Mouse (Mus musculus): ENCODE measurements around the gene Gpr45. TPM values are rescaled to one million over a fixed set of nuclear protein-coding genes. Genes with fewer than 3 reads are reported as not detected.

Gene Gpr45
- polyA plus RNA-seq, 1 experiment from 2014 or later = 27.9 TPM

- Histone ChIP-seq H3K27me3 (replicated peaks; ENCODE audit: control insufficient read depth, insufficient read depth, low read length) (no peaks in the 10 kb centered on the region), H3K9me3 (replicated peaks; ENCODE audit: control insufficient read depth, low read length) (no peaks in the 10 kb centered on the region), H3K4me2 (ENCODE audit: low read length) (no peak overlapping the region), H3K9ac (ENCODE audit: low read length) (no peak overlapping the region), H3K4me1 (ENCODE audit: control insufficient read depth, insufficient read depth, low read length) (no peaks in the 10 kb centered on the region; the same call in 1 of the 2 replicates), H3K27ac (ENCODE audit: low read depth, low read length) (no peak overlapping the region), H3K36me3 (ENCODE audit: control insufficient read depth, insufficient read depth, low read length) (no peaks in the 10 kb centered on the region), H3K4me3 (ENCODE audit: low read depth, low read length) (no peak overlapping the region)
- ATAC-seq = no peak
- WGBS = 85% methylated on average over 4 of the region's 4 CpGs
- no peak for DNase-seq (ENCODE audit: low spot score)
Measured at GRCm38 (mm10) chr1:42948486-42948885, 4.2 kb upstream of the Gpr45 start.

GRCm38 (mm10) chr1:42953482-42953822, 780 bp downstream of the Gpr45 start:
- H3K4me3 ChIP-seq (ENCODE audit: low read depth, low read length) = peak overlapping the region; percentile 82
- H3K27me3 ChIP-seq (replicated peaks; ENCODE audit: control insufficient read depth, insufficient read depth, low read length) = no peaks in the 10 kb centered on the region
- peak overlapping the region; percentile 71 for H3K4me2 ChIP-seq (ENCODE audit: low read length)
- peak overlapping the region; percentile 93 for H3K27ac ChIP-seq (ENCODE audit: low read depth, low read length)
- H3K4me1 ChIP-seq (ENCODE audit: control insufficient read depth, insufficient read depth, low read length) = peaks cover 5% of the 10 kb centered on the region
- ATAC-seq (peak; percentile 71), DNase-seq (ENCODE audit: low spot score) (peak; percentile 56)
- peak overlapping the region; percentile 98 for H3K9ac ChIP-seq (ENCODE audit: low read length)
- H3K36me3 ChIP-seq (ENCODE audit: control insufficient read depth, insufficient read depth, low read length) = no peaks in the 10 kb centered on the region
- H3K9me3 ChIP-seq (replicated peaks; ENCODE audit: control insufficient read depth, low read length) = no peaks in the 10 kb centered on the region
- 2% methylated on average over 16 of the region's 16 CpGs for WGBS

- Histone ChIP-seq H3K4me2 (ENCODE audit: low read length) (no peak overlapping the region), H3K27ac (ENCODE audit: low read depth, low read length) (no peak overlapping the region), H3K4me3 (ENCODE audit: low read depth, low read length) (no peak overlapping the region), H3K9ac (ENCODE audit: low read length) (no peak overlapping the region), H3K4me1 (ENCODE audit: control insufficient read depth, insufficient read depth, low read length) (peaks cover 5% of the 10 kb centered on the region), H3K9me3 (replicated peaks; ENCODE audit: control insufficient read depth, low read length) (no peaks in the 10 kb centered on the region), H3K36me3 (ENCODE audit: control insufficient read depth, insufficient read depth, low read length) (0 out of 2 replicates have a peak, but pooled peaks cover 6% of the 10 kb centered on the region), H3K27me3 (replicated peaks; ENCODE audit: control insufficient read depth, insufficient read depth, low read length) (no peaks in the 10 kb centered on the region)
- DNase-seq (ENCODE audit: low spot score) (no peak), ATAC-seq (no peak)
- 96% methylated on average over 1 of the region's 1 CpGs for WGBS
Measured at GRCm38 (mm10) chr1:42956828-42957227, 4.2 kb downstream of the Gpr45 start.

- no peaks in the 10 kb centered on the region; the same call in none of the 2 replicates for H3K9me3 ChIP-seq (replicated peaks; ENCODE audit: control insufficient read depth, low read length)
- H3K36me3 ChIP-seq (ENCODE audit: control insufficient read depth, insufficient read depth, low read length) = no peaks in the 10 kb centered on the region
- WGBS = 83% methylated on average over 8 of the region's 8 CpGs
- DNase-seq (ENCODE audit: low spot score) (no peak), ATAC-seq (no peak)
- H3K27ac ChIP-seq (ENCODE audit: low read depth, low read length) = no peak overlapping the region
- no peak overlapping the region for H3K4me2 ChIP-seq (ENCODE audit: low read length)
- no peak overlapping the region for H3K9ac ChIP-seq (ENCODE audit: low read length)
- no peak overlapping the region for H3K4me3 ChIP-seq (ENCODE audit: low read depth, low read length)
- H3K4me1 ChIP-seq (ENCODE audit: control insufficient read depth, insufficient read depth, low read length) = no peaks in the 10 kb centered on the region
- no peaks in the 10 kb centered on the region for H3K27me3 ChIP-seq (replicated peaks; ENCODE audit: control insufficient read depth, insufficient read depth, low read length)
Measured at GRCm38 (mm10) chr1:42983082-42983771, 30.6 kb downstream of the Gpr45 start.

GRCm38 (mm10) chr1:42984119-42984518, 31.4 kb downstream of the Gpr45 start:
- DNase-seq (ENCODE audit: low spot score) = no peak

GRCm38 (mm10) chr1:42988996-42989395, 36.3 kb downstream of the Gpr45 start:
- no peak overlapping the region for H3K9ac ChIP-seq (ENCODE audit: low read length)
- H3K4me3 ChIP-seq (ENCODE audit: low read depth, low read length) = no peak overlapping the region
- no peak overlapping the region for H3K27ac ChIP-seq (ENCODE audit: low read depth, low read length)
- H3K27me3 ChIP-seq (replicated peaks; ENCODE audit: control insufficient read depth, insufficient read depth, low read length) = no peaks in the 10 kb centered on the region
- H3K4me2 ChIP-seq (ENCODE audit: low read length) = no peak overlapping the region
- no peak for ATAC-seq
- H3K36me3 ChIP-seq (ENCODE audit: control insufficient read depth, insufficient read depth, low read length) = no peaks in the 10 kb centered on the region
- 87% methylated on average over 2 of the region's 2 CpGs for WGBS
- H3K4me1 ChIP-seq (ENCODE audit: control insufficient read depth, insufficient read depth, low read length) = no peaks in the 10 kb centered on the region
- DNase-seq (ENCODE audit: low spot score) = no peak
- no peaks in the 10 kb centered on the region; the same call in none of the 2 replicates for H3K9me3 ChIP-seq (replicated peaks; ENCODE audit: control insufficient read depth, low read length)

More at GRCm38 (mm10) chr1:42984119-42984518, 31.4 kb downstream of the Gpr45 start:
- Histone ChIP-seq H3K4me1 (ENCODE audit: control insufficient read depth, insufficient read depth, low read length) (no peaks in the 10 kb centered on the region), H3K27me3 (replicated peaks; ENCODE audit: control insufficient read depth, insufficient read depth, low read length) (no peaks in the 10 kb centered on the region), H3K9me3 (replicated peaks; ENCODE audit: control insufficient read depth, low read length) (no peaks in the 10 kb centered on the region; the same call in none of the 2 replicates), H3K27ac (ENCODE audit: low read depth, low read length) (no peak overlapping the region), H3K4me3 (ENCODE audit: low read depth, low read length) (no peak overlapping the region), H3K9ac (ENCODE audit: low read length) (no peak overlapping the region), H3K4me2 (ENCODE audit: low read length) (no peak overlapping the region), H3K36me3 (ENCODE audit: control insufficient read depth, insufficient read depth, low read length) (no peaks in the 10 kb centered on the region)
- ATAC-seq = no peak
- WGBS = 95% methylated on average over 3 of the region's 3 CpGs

GRCm38 (mm10) chr1:43006051-43006514, 53.4 kb downstream of the Gpr45 start:
- no peaks in the 10 kb centered on the region for H3K4me1 ChIP-seq (ENCODE audit: control insufficient read depth, insufficient read depth, low read length)
- H3K9me3 ChIP-seq (replicated peaks; ENCODE audit: control insufficient read depth, low read length) = no peaks in the 10 kb centered on the region
- peak overlapping the region; percentile 72 for H3K27ac ChIP-seq (ENCODE audit: low read depth, low read length)
- ATAC-seq = peak; percentile 96
- no peaks in the 10 kb centered on the region for H3K27me3 ChIP-seq (replicated peaks; ENCODE audit: control insufficient read depth, insufficient read depth, low read length)
- peak overlapping the region; percentile 45 for H3K4me2 ChIP-seq (ENCODE audit: low read length)
- H3K4me3 ChIP-seq (ENCODE audit: low read depth, low read length) = peak overlapping the region; percentile 16
- peak; percentile 83 for DNase-seq (ENCODE audit: low spot score)
- 3% methylated on average over 13 of the region's 13 CpGs for WGBS
- H3K9ac ChIP-seq (ENCODE audit: low read length) = 0 out of 2 replicates have a peak overlapping the region, but pooled peaks have one; percentile 29
- no peaks in the 10 kb centered on the region for H3K36me3 ChIP-seq (ENCODE audit: control insufficient read depth, insufficient read depth, low read length)

GRCm38 (mm10) chr1:43006524-43006923, 53.9 kb downstream of the Gpr45 start:
- 56% methylated on average over 4 of the region's 4 CpGs for WGBS
- H3K9ac ChIP-seq (ENCODE audit: low read length) = 0 out of 2 replicates have a peak overlapping the region, but pooled peaks have one; percentile 29
- no peaks in the 10 kb centered on the region for H3K9me3 ChIP-seq (replicated peaks; ENCODE audit: control insufficient read depth, low read length)
- H3K27me3 ChIP-seq (replicated peaks; ENCODE audit: control insufficient read depth, insufficient read depth, low read length) = no peaks in the 10 kb centered on the region
- peak overlapping the region; percentile 72 for H3K27ac ChIP-seq (ENCODE audit: low read depth, low read length)
- peak overlapping the region; percentile 16; the same call in 1 of the 2 replicates for H3K4me3 ChIP-seq (ENCODE audit: low read depth, low read length)
- ATAC-seq = peak; percentile 43
- H3K36me3 ChIP-seq (ENCODE audit: control insufficient read depth, insufficient read depth, low read length) = no peaks in the 10 kb centered on the region
- H3K4me1 ChIP-seq (ENCODE audit: control insufficient read depth, insufficient read depth, low read length) = no peaks in the 10 kb centered on the region
- DNase-seq (ENCODE audit: low spot score) = no peak
- H3K4me2 ChIP-seq (ENCODE audit: low read length) = peak overlapping the region; percentile 45

- Histone ChIP-seq H3K9me3 (replicated peaks; ENCODE audit: control insufficient read depth, low read length) (no peaks in the 10 kb centered on the region), H3K4me1 (ENCODE audit: control insufficient read depth, insufficient read depth, low read length) (no peaks in the 10 kb centered on the region), H3K4me2 (ENCODE audit: low read length) (no peak overlapping the region), H3K27me3 (replicated peaks; ENCODE audit: control insufficient read depth, insufficient read depth, low read length) (no peaks in the 10 kb centered on the region), H3K4me3 (ENCODE audit: low read depth, low read length) (no peak overlapping the region), H3K27ac (ENCODE audit: low read depth, low read length) (no peak overlapping the region), H3K9ac (ENCODE audit: low read length) (no peak overlapping the region), H3K36me3 (ENCODE audit: control insufficient read depth, insufficient read depth, low read length) (no peaks in the 10 kb centered on the region)
- WGBS = 94% methylated on average over 4 of the region's 4 CpGs
- DNase-seq (ENCODE audit: low spot score) (no peak), ATAC-seq (no peak)
Measured at GRCm38 (mm10) chr1:43010461-43010860, 57.8 kb downstream of the Gpr45 start.
